Mouse (Mus musculus) forebrain, embryonic 13.5 days (tissue): ENCODE data around the gene Dnajc6. TPM values are rescaled to one million over a fixed set of nuclear protein-coding genes. Genes with fewer than 3 reads are reported as not detected.

Source experiments
- ATAC-seq: fragments of 200-750 bp; cut with Nextera tagmentation; 2 replicates; pipeline ENCODE4 v1.8.0; 2017
- H3K27ac ChIP-seq: fragments of 300-500 bp; sonication (generic); 2 replicates; pipeline ENCODE4 v1.5.1; 2015; ENCODE audit warnings: inconsistent platforms, mild to moderate bottlenecking, moderate library complexity
- H3K27me3 ChIP-seq: fragments of 300-500 bp; sonication (generic); 2 replicates; pipeline ENCODE4 v1.6.1; 2015; ENCODE audit warnings: mild to moderate bottlenecking, inconsistent platforms
- H3K36me3 ChIP-seq: fragments of 300-500 bp; sonication (generic); 2 replicates; pipeline ENCODE4 v1.6.1; 2015; ENCODE audit warnings: mild to moderate bottlenecking, inconsistent platforms; ENCODE audit not compliant: poor library complexity, severe bottlenecking
- H3K4me1 ChIP-seq: fragments of 300-500 bp; sonication (generic); 2 replicates; pipeline ENCODE4 v1.6.1; 2015; ENCODE audit warnings: inconsistent platforms
- H3K4me2 ChIP-seq: fragments of 300-500 bp; sonication (generic); 2 replicates; pipeline ENCODE4 v1.6.1; 2015; ENCODE audit warnings: inconsistent platforms, mild to moderate bottlenecking, moderate library complexity
- H3K4me3 ChIP-seq: fragments of 300-500 bp; sonication (generic); 2 replicates; pipeline ENCODE4 v1.5.1; 2015; ENCODE audit warnings: mild to moderate bottlenecking, inconsistent platforms
- H3K9ac ChIP-seq: fragments of 300-500 bp; sonication (generic); 2 replicates; pipeline ENCODE4 v1.6.1; 2015; ENCODE audit warnings: mild to moderate bottlenecking, inconsistent platforms
- H3K9me3 ChIP-seq: fragments of 300-500 bp; sonication (generic); replicated peaks from 2 replicates; pipeline ENCODE4 v1.6.1; 2016; ENCODE audit warnings: inconsistent platforms
- WGBS: fragments of 180-500 bp; shearing (Covaris S2); methylation state at CpG from one replicate; pipeline ENCODE4 v1.1.7; 2015; 5-methylcytosine and 5-hydroxymethylcytosine counted together
- polyA plus RNA-seq: library from polyadenylated mRNA; unstranded; fragments of >200 nt; fragmentation: Nextera tagmentation; extraction: Ambion mirVana; gene quantifications from 2 replicates; pipeline ENCODE4 v1.2.1, GENCODE M21; 2015

Gene Dnajc6
- polyA plus RNA-seq, 1 experiment from 2014 or later: 10.8 TPM

GRCm38 (mm10) chr4:101508431-101508830 lies 12.0 kb downstream of the Dnajc6 start:
- H3K27me3 ChIP-seq: peaks cover 12% of the 10 kb centered on the region; the same call in 1 of the 2 replicates
- peak overlapping the region; percentile 51 for H3K4me3 ChIP-seq
- H3K9ac ChIP-seq: peak overlapping the region; percentile 68
- H3K4me1 ChIP-seq: peaks cover 19% of the 10 kb centered on the region
- ATAC-seq: no peak
- no peaks in the 10 kb centered on the region for H3K36me3 ChIP-seq
- no peak overlapping the region for H3K27ac ChIP-seq
- H3K4me2 ChIP-seq: peak overlapping the region; percentile 93
- WGBS: 3% methylated on average over 10 of the region's 10 CpGs
- H3K9me3 ChIP-seq: no peaks in the 10 kb centered on the region

GRCm38 (mm10) chr4:101508851-101509577 lies 12.6 kb downstream of the Dnajc6 start:
- Histone ChIP-seq H3K4me3 (peak overlapping the region; percentile 51), H3K9me3 (no peaks in the 10 kb centered on the region), H3K27me3 (peaks cover 12% of the 10 kb centered on the region; the same call in 1 of the 2 replicates), H3K9ac (peak overlapping the region; percentile 68), H3K4me1 (peaks cover 19% of the 10 kb centered on the region), H3K36me3 (no peaks in the 10 kb centered on the region), H3K4me2 (peak overlapping the region; percentile 93), H3K27ac (no peak overlapping the region)
- WGBS: 3% methylated on average over 30 of the region's 30 CpGs
- peak; percentile 59 for ATAC-seq

GRCm38 (mm10) chr4:101510111-101510903 lies 13.9 kb downstream of the Dnajc6 start:
- H3K36me3 ChIP-seq: no peaks in the 10 kb centered on the region
- H3K27ac ChIP-seq: no peak overlapping the region
- peaks cover 12% of the 10 kb centered on the region; the same call in 1 of the 2 replicates for H3K27me3 ChIP-seq
- no peaks in the 10 kb centered on the region for H3K9me3 ChIP-seq
- 86% methylated on average over 8 of the region's 8 CpGs for whole genome bisulfite sequencing
- ATAC-seq: no peak
- no peak overlapping the region for H3K9ac ChIP-seq
- H3K4me3 ChIP-seq: no peak overlapping the region
- no peak overlapping the region for H3K4me2 ChIP-seq
- peaks cover 14% of the 10 kb centered on the region for H3K4me1 ChIP-seq

- H3K27ac ChIP-seq: no peak overlapping the region
- H3K4me2 ChIP-seq: no peak overlapping the region
- H3K4me1 ChIP-seq: peaks cover 14% of the 10 kb centered on the region
- WGBS: 81% methylated on average over 5 of the region's 5 CpGs
- ATAC-seq: no peak
- no peaks in the 10 kb centered on the region for H3K36me3 ChIP-seq
- H3K4me3 ChIP-seq: no peak overlapping the region
- H3K9me3 ChIP-seq: no peaks in the 10 kb centered on the region
- H3K27me3 ChIP-seq: peaks cover 12% of the 10 kb centered on the region; the same call in 1 of the 2 replicates
- H3K9ac ChIP-seq: no peak overlapping the region
Measured at GRCm38 (mm10) chr4:101510904-101511210, 14.4 kb downstream of the Dnajc6 start.

- H3K4me3 ChIP-seq: no peak overlapping the region
- H3K27me3 ChIP-seq: peaks cover 12% of the 10 kb centered on the region; the same call in 1 of the 2 replicates
- no peaks in the 10 kb centered on the region for H3K36me3 ChIP-seq
- 90% methylated on average over 5 of the region's 5 CpGs for WGBS
- H3K9me3 ChIP-seq: no peaks in the 10 kb centered on the region
- peaks cover 14% of the 10 kb centered on the region for H3K4me1 ChIP-seq
- no peak overlapping the region for H3K9ac ChIP-seq
- no peak overlapping the region for H3K4me2 ChIP-seq
- no peak for ATAC-seq
- H3K27ac ChIP-seq: no peak overlapping the region
Measured at GRCm38 (mm10) chr4:101511768-101512521, 15.5 kb downstream of the Dnajc6 start.

GRCm38 (mm10) chr4:101513251-101513650 lies 16.8 kb downstream of the Dnajc6 start:
- 0 out of 2 replicates have a peak, but pooled peaks cover 8% of the 10 kb centered on the region for H3K27me3 ChIP-seq
- H3K9me3 ChIP-seq: no peaks in the 10 kb centered on the region
- no peak overlapping the region for H3K27ac ChIP-seq
- H3K4me3 ChIP-seq: no peak overlapping the region
- no peak overlapping the region for H3K4me2 ChIP-seq
- H3K36me3 ChIP-seq: no peaks in the 10 kb centered on the region
- ATAC-seq: no peak
- peaks cover 14% of the 10 kb centered on the region for H3K4me1 ChIP-seq
- H3K9ac ChIP-seq: no peak overlapping the region
- WGBS: 88% methylated on average over 3 of the region's 3 CpGs

GRCm38 (mm10) chr4:101515853-101516252 lies 19.4 kb downstream of the Dnajc6 start:
- H3K27me3 ChIP-seq: no peaks in the 10 kb centered on the region
- WGBS: 96% methylated on average over 14 of the region's 14 CpGs

GRCm38 (mm10) chr4:101516434-101517168 lies 20.2 kb downstream of the Dnajc6 start:
- WGBS: 87% methylated on average over 17 of the region's 17 CpGs
- no peak for ATAC-seq
- H3K9me3 ChIP-seq: no peaks in the 10 kb centered on the region
- H3K27me3 ChIP-seq: no peaks in the 10 kb centered on the region
- H3K4me2 ChIP-seq: no peak overlapping the region
- H3K4me1 ChIP-seq: no peaks in the 10 kb centered on the region
- no peak overlapping the region for H3K9ac ChIP-seq
- H3K36me3 ChIP-seq: no peaks in the 10 kb centered on the region
- H3K27ac ChIP-seq: no peak overlapping the region
- no peak overlapping the region for H3K4me3 ChIP-seq

More at GRCm38 (mm10) chr4:101515853-101516252, 19.4 kb downstream of the Dnajc6 start:
- H3K9me3 ChIP-seq: no peaks in the 10 kb centered on the region
- H3K4me3 ChIP-seq: no peak overlapping the region
- no peak overlapping the region for H3K27ac ChIP-seq
- H3K4me1 ChIP-seq: no peaks in the 10 kb centered on the region
- H3K36me3 ChIP-seq: no peaks in the 10 kb centered on the region
- H3K9ac ChIP-seq: no peak overlapping the region
- no peak for ATAC-seq
- no peak overlapping the region for H3K4me2 ChIP-seq

- Histone ChIP-seq H3K4me2 (no peak overlapping the region), H3K9me3 (no peaks in the 10 kb centered on the region), H3K27me3 (no peaks in the 10 kb centered on the region), H3K4me3 (no peak overlapping the region), H3K4me1 (no peaks in the 10 kb centered on the region), H3K9ac (no peak overlapping the region), H3K27ac (no peak overlapping the region), H3K36me3 (no peaks in the 10 kb centered on the region)
- 84% methylated on average over 4 of the region's 4 CpGs for WGBS
- no peak for ATAC-seq
Measured at GRCm38 (mm10) chr4:101531901-101532300, 35.5 kb downstream of the Dnajc6 start.

- Histone ChIP-seq H3K36me3 (no peaks in the 10 kb centered on the region), H3K4me3 (no peak overlapping the region), H3K4me2 (no peak overlapping the region), H3K9ac (no peak overlapping the region), H3K27ac (no peak overlapping the region), H3K9me3 (no peaks in the 10 kb centered on the region; the same call in 1 of the 2 replicates), H3K27me3 (no peaks in the 10 kb centered on the region), H3K4me1 (no peaks in the 10 kb centered on the region)
- WGBS: 76% methylated on average over 4 of the region's 4 CpGs
- ATAC-seq: no peak
Measured at GRCm38 (mm10) chr4:101540516-101540915, 44.1 kb downstream of the Dnajc6 start.

GRCm38 (mm10) chr4:101549958-101550591 lies 53.6 kb downstream of the Dnajc6 start:
- H3K4me3 ChIP-seq: peak overlapping the region; percentile 61
- under 1% methylated on average over 32 of the region's 33 CpGs for WGBS
- H3K4me1 ChIP-seq: peaks cover 17% of the 10 kb centered on the region; the same call in 1 of the 2 replicates
- H3K36me3 ChIP-seq: no peaks in the 10 kb centered on the region
- peak overlapping the region; percentile 81 for H3K4me2 ChIP-seq
- H3K27me3 ChIP-seq: no peaks in the 10 kb centered on the region
- H3K27ac ChIP-seq: peak overlapping the region; percentile 91
- peak; percentile 86 for ATAC-seq
- no peaks in the 10 kb centered on the region for H3K9me3 ChIP-seq
- peak overlapping the region; percentile 77 for H3K9ac ChIP-seq
